Mouse (Mus musculus) kidney, adult 2 months (tissue): Measurements from ENCODE around the gene Slc12a5. TPM values are rescaled to one million over a fixed set of nuclear protein-coding genes. Genes with fewer than 3 reads are reported as not detected.
A peak's percentile ranks its signal among the peaks of the same experiment; 100 is the strongest.

Experiments
- DNase-seq: peaks from one replicate; pipeline ENCODE4 v3.0.0; 2021
- H3K27ac ChIP-seq: fragments of 200-500 bp; 2 replicates; pipeline ENCODE4 v1.5.1; 2012; ENCODE audit warnings: low read depth, low read length, control low read depth, inconsistent platforms; ENCODE audit not compliant: insufficient read depth
- H3K27me3 ChIP-seq: fragments of 200-500 bp; replicated peaks from 2 replicates; pipeline ENCODE4 v1.6.1; 2012; ENCODE audit warnings: mild to moderate bottlenecking, moderate library complexity, low read length, inconsistent platforms; ENCODE audit not compliant: control insufficient read depth, insufficient read depth
- H3K36me3 ChIP-seq: fragments of 200-500 bp; 2 replicates; pipeline ENCODE4 v1.6.1; 2012; ENCODE audit warnings: mild to moderate bottlenecking, moderate library complexity, low read length, inconsistent platforms; ENCODE audit not compliant: control insufficient read depth, insufficient read depth
- H3K4me1 ChIP-seq: fragments of 200-500 bp; 2 replicates; pipeline ENCODE4 v1.6.1; 2011; ENCODE audit warnings: low read length; ENCODE audit not compliant: control insufficient read depth, insufficient read depth
- H3K4me3 ChIP-seq: fragments of 200-500 bp; 2 replicates; pipeline ENCODE4 v1.5.1; 2011; ENCODE audit warnings: mild to moderate bottlenecking, low read depth, low read length, control low read depth; ENCODE audit not compliant: insufficient read depth
- CTCF ChIP-seq: fragments of 200-500 bp; conservative IDR thresholded peaks from 2 replicates; pipeline ENCODE4 v1.5.1; 2011; ENCODE audit warnings: low read depth, mild to moderate bottlenecking, control low read depth, low read length, moderate library complexity, mixed read lengths; ENCODE audit not compliant: insufficient read depth, insufficient read length
- POLR2A ChIP-seq: fragments of 200-500 bp; IDR thresholded peaks from one replicate; pipeline ENCODE4 v1.6.1; 2011; ENCODE audit warnings: low read depth, low read length, control low read depth
- WGBS: fragments of 180-500 bp; shearing (Covaris S2); methylation state at CpG from one replicate; pipeline ENCODE4 v1.1.7; 2018; 5-methylcytosine and 5-hydroxymethylcytosine counted together
- polyA plus RNA-seq: library from polyadenylated mRNA; depleted of rRNA; stranded (reverse); fragments of >200 nt; gene quantifications from 2 replicates; pipeline ENCODE4 v1.2.3, GENCODE M21; 2012

The Slc12a5 gene
- polyA plus RNA-seq, 1 experiment, result 1.5 TPM

- no peaks in the 10 kb centered on the region for H3K36me3 ChIP-seq
- no peak for TF ChIP-seq CTCF
- TF ChIP-seq POLR2A, result no peak
- WGBS, result 43% methylated on average over 1 of the region's 1 CpGs
- no peak overlapping the region for H3K4me3 ChIP-seq
- H3K27me3 ChIP-seq, result no peaks in the 10 kb centered on the region
- no peak overlapping the region for H3K27ac ChIP-seq
- no peaks in the 10 kb centered on the region for H3K4me1 ChIP-seq
- DNase-seq, result no peak
These were observed 66.6 kb downstream of the Slc12a5 start for GRCm38 (mm10) chr2:165027163-165027562.

GRCm38 (mm10) chr2:165032533-165032932 lies 71.9 kb downstream of the Slc12a5 start:
- Histone ChIP-seq H3K27ac (no peak overlapping the region), H3K27me3 (no peaks in the 10 kb centered on the region), H3K4me1 (peaks cover 8% of the 10 kb centered on the region; the same call in 1 of the 2 replicates), H3K36me3 (no peaks in the 10 kb centered on the region), H3K4me3 (no peak overlapping the region)
- 26% methylated on average over 3 of the region's 3 CpGs for WGBS
- DNase-seq, result peak; percentile 45
- TF ChIP-seq POLR2A (no peak), CTCF (peak; percentile 60)

- H3K27ac ChIP-seq, result no peak overlapping the region; the same call in none of the 2 replicates
- H3K36me3 ChIP-seq, result no peaks in the 10 kb centered on the region
- 45% methylated on average over 6 of the region's 6 CpGs for WGBS
- peaks cover 8% of the 10 kb centered on the region; the same call in 1 of the 2 replicates for H3K4me1 ChIP-seq
- no peaks in the 10 kb centered on the region for H3K27me3 ChIP-seq
- peak overlapping the region; percentile 10; the same call in 1 of the 2 replicates for H3K4me3 ChIP-seq
- no peak for TF ChIP-seq POLR2A
- TF ChIP-seq CTCF, result no peak
- DNase-seq, result no peak
These were observed 72.7 kb downstream of the Slc12a5 start for GRCm38 (mm10) chr2:165033306-165033705.

GRCm38 (mm10) chr2:165034131-165035057 lies 73.8 kb downstream of the Slc12a5 start, which contains the start of gene Ncoa5:
TSS of gene Ncoa5 (minus strand) at chr2:165034867.
- under 1% methylated on average over 84 of the region's 111 CpGs for WGBS
- Histone ChIP-seq H3K4me3 (peak within 1 kb of the TSS; percentile 94), H3K27me3 (no peaks in the 10 kb centered on the region), H3K27ac (peak within 1 kb of the TSS; percentile 88), H3K4me1 (peaks cover 8% of the 10 kb centered on the region; the same call in 1 of the 2 replicates), H3K36me3 (no peaks in the 10 kb centered on the region)
- peak; percentile 99 for DNase-seq
- TF ChIP-seq CTCF (peak; percentile 24; the same call in 1 of the 2 replicates), POLR2A (no peak)

GRCm38 (mm10) chr2:165035058-165035431 lies 74.4 kb downstream of the Slc12a5 start:
- no peak for DNase-seq
- Histone ChIP-seq H3K4me3 (peak overlapping the region; percentile 94), H3K27me3 (no peaks in the 10 kb centered on the region), H3K27ac (no peak overlapping the region), H3K36me3 (no peaks in the 10 kb centered on the region), H3K4me1 (peaks cover 8% of the 10 kb centered on the region; the same call in 1 of the 2 replicates)
- TF ChIP-seq CTCF (no peak), POLR2A (no peak)
- WGBS, result 49% methylated on average over 5 of the region's 5 CpGs

- H3K4me1 ChIP-seq, result peaks cover 7% of the 10 kb centered on the region; the same call in 1 of the 2 replicates
- DNase-seq, result no peak
- H3K27ac ChIP-seq, result no peak overlapping the region
- no peaks in the 10 kb centered on the region for H3K27me3 ChIP-seq
- TF ChIP-seq CTCF, result no peak
- no peaks in the 10 kb centered on the region for H3K36me3 ChIP-seq
- no peak overlapping the region for H3K4me3 ChIP-seq
- WGBS, result 86% methylated on average over 4 of the region's 4 CpGs
These were observed 76.8 kb downstream of the Slc12a5 start for GRCm38 (mm10) chr2:165037415-165037814.

- H3K27ac ChIP-seq, result no peak overlapping the region
- no peaks in the 10 kb centered on the region for H3K27me3 ChIP-seq
- no peak overlapping the region for H3K4me3 ChIP-seq
- no peak for DNase-seq
- 68% methylated on average over 5 of the region's 5 CpGs for WGBS
- no peaks in the 10 kb centered on the region for H3K36me3 ChIP-seq
- H3K4me1 ChIP-seq, result no peaks in the 10 kb centered on the region
- no peak for TF ChIP-seq POLR2A
- TF ChIP-seq CTCF, result no peak
These were observed 81.5 kb downstream of the Slc12a5 start for GRCm38 (mm10) chr2:165042126-165042525.
